Comparison of ENCODE assay signal across 8 mouse cellular contexts in genomic region chr8:46010746-46011680, GRCm38 (mm10). TPM values are rescaled to one million over a fixed set of nuclear protein-coding genes. Genes with fewer than 3 reads are reported as not detected.
DNase-seq lines count a peak whose midpoint lies in the region; ATAC-seq and TF ChIP-seq lines count a peak whose summit lies in the region.

No protein-coding gene starts in this region.

- no peak for TF ChIP-seq POLR2A in ES-Bruce4 (IDR thresholded peaks at IDR 0.05; ENCODE audit: insufficient read depth, low read length)
- TF ChIP-seq POLR2A in brain, embryonic 14.5 days (IDR thresholded peaks at IDR 0.05; ENCODE audit: borderline replicate concordance, extremely low read depth, insufficient read depth, insufficient read length, poor library complexity, severe bottlenecking) = no peak

- H3K9ac ChIP-seq in ES-Bruce4 (ENCODE audit: low read depth, poor library complexity, severe bottlenecking) = no peak overlapping the region
- H3K9ac ChIP-seq in forebrain, postnatal 0 days = no peak overlapping the region
- no peak overlapping the region for H3K9ac ChIP-seq in liver, embryonic 14.5 days (replicated peaks)
- no peak overlapping the region for H3K9ac ChIP-seq in neural tube, embryonic 15.5 days (replicated peaks)

- H3K4me3 ChIP-seq in ES-Bruce4 (ENCODE audit: low read depth, low read length) = no peak overlapping the region
- no peak overlapping the region for H3K4me3 ChIP-seq in forebrain, postnatal 0 days (ENCODE audit: low read depth, low read length)
- no peak overlapping the region for H3K4me3 ChIP-seq in liver, embryonic 14.5 days (ENCODE audit: insufficient read depth in 1 of 2, low read depth in 2 of 2, low read length in 2 of 2)
- no peak overlapping the region for H3K4me3 ChIP-seq in neural tube, embryonic 15.5 days (replicated peaks)

- H3K27ac ChIP-seq in ES-Bruce4 (ENCODE audit: insufficient read depth, low read length) = no peak overlapping the region
- peak overlapping the region; percentile 54; the same call in 1 of the 2 replicates for H3K27ac ChIP-seq in forebrain, postnatal 0 days (ENCODE audit: low read depth, low read length)
- no peak overlapping the region for H3K27ac ChIP-seq in liver, embryonic 14.5 days
- H3K27ac ChIP-seq in neural tube, embryonic 15.5 days (replicated peaks) = 0 out of 2 replicates have a peak overlapping the region, but pooled peaks have one; percentile 18

- H3K9me3 ChIP-seq in ES-Bruce4 (replicated peaks; ENCODE audit: control insufficient read depth, insufficient read depth, low read length, poor library complexity, severe bottlenecking) = no peaks in the 10 kb centered on the region
- no peaks in the 10 kb centered on the region for H3K9me3 ChIP-seq in forebrain, postnatal 0 days (ENCODE audit: low read length)
- no peaks in the 10 kb centered on the region for H3K9me3 ChIP-seq in liver, embryonic 14.5 days (ENCODE audit: control insufficient read depth, low read length)
- no peaks in the 10 kb centered on the region for H3K9me3 ChIP-seq in neural tube, embryonic 15.5 days (replicated peaks)

- no peak for TF ChIP-seq EP300 in ES-Bruce4 (IDR thresholded peaks at IDR 0.05; ENCODE audit: insufficient read depth, low read depth, low read length)
- no peak for TF ChIP-seq EP300 in liver, embryonic 14.5 days (IDR thresholded peaks at IDR 0.05; ENCODE audit: low read depth)

- 12% methylated on average over 17 of the region's 17 CpGs for WGBS in forebrain, postnatal 0 days
- WGBS in liver, embryonic 14.5 days (ENCODE audit: insufficient replicate concordance) = 30% methylated on average over 17 of the region's 17 CpGs
- 23% methylated on average over 17 of the region's 17 CpGs for WGBS in neural tube, embryonic 15.5 days

- H3K36me3 ChIP-seq in ES-Bruce4 (ENCODE audit: control insufficient read depth, insufficient read depth, low read length, poor library complexity, severe bottlenecking) = no peaks in the 10 kb centered on the region
- H3K36me3 ChIP-seq in forebrain, postnatal 0 days (ENCODE audit: insufficient read depth) = no peaks in the 10 kb centered on the region
- H3K36me3 ChIP-seq in liver, embryonic 14.5 days (replicated peaks; ENCODE audit: control insufficient read depth, insufficient read depth, low read depth) = no peaks in the 10 kb centered on the region
- H3K36me3 ChIP-seq in neural tube, embryonic 15.5 days = no peaks in the 10 kb centered on the region

- no peaks in the 10 kb centered on the region for H3K4me1 ChIP-seq in ES-Bruce4 (ENCODE audit: control insufficient read depth, insufficient read depth, low read length)
- H3K4me1 ChIP-seq in forebrain, postnatal 0 days (ENCODE audit: insufficient read depth) = 0 out of 2 replicates have a peak, but pooled peaks cover 5% of the 10 kb centered on the region
- H3K4me1 ChIP-seq in liver, embryonic 14.5 days (replicated peaks; ENCODE audit: control insufficient read depth in 2 of 2, insufficient read depth in 2 of 2, low read length in 1 of 2) = peaks cover 0 to 5% of the 10 kb centered on the region in 2 experiments; a peak in 1 of 4 replicates
- H3K4me1 ChIP-seq in neural tube, embryonic 15.5 days = peaks cover 11% of the 10 kb centered on the region

- ATAC-seq in forebrain, postnatal 0 days = peak; percentile 75
- 0 out of 2 replicates have a peak, but pooled peaks have one; percentile 26 for ATAC-seq in liver, embryonic 14.5 days (ENCODE audit: insufficient read depth)
- ATAC-seq in neural tube, embryonic 15.5 days (ENCODE audit: low FRiP score) = peak; percentile 45
- no peak for ATAC-seq in granulocyte monocyte progenitor cell, adult 5-6 weeks (replicated peaks; ENCODE audit: poor library complexity, severe bottlenecking)

- peak; percentile 66 for DNase-seq in brain, embryonic 14.5 days (ENCODE audit: low read depth)
- DNase-seq in forebrain, postnatal 0 days = peak; percentile 44
- DNase-seq in kidney, adult 11 months = peak; percentile 37
- no peak for DNase-seq in liver, embryonic 14.5 days (ENCODE audit: low read depth in 3 of 3, low spot score in 3 of 3)
- no peak for DNase-seq in gastrocnemius, postnatal 4 days (ENCODE audit: low spot score in 2 of 2)

- peak; percentile 45 for TF ChIP-seq CTCF in ES-Bruce4 (IDR thresholded peaks at IDR 0.05; ENCODE audit: low read depth, low read length)
- TF ChIP-seq CTCF in brain, embryonic 14.5 days (IDR thresholded peaks at IDR 0.05; ENCODE audit: borderline replicate concordance, extremely low read depth, insufficient read depth, insufficient read length) = peak; percentile 36; the same call in 1 of the 2 replicates
- peak; percentile 61 for TF ChIP-seq CTCF in forebrain, postnatal 0 days (IDR thresholded peaks at IDR 0.05; ENCODE audit: low read depth)
- peak; percentile 42 for TF ChIP-seq CTCF in liver, embryonic 14.5 days (IDR thresholded peaks at IDR 0.05; ENCODE audit: low read depth)

- peak overlapping the region; percentile 35; the same call in 1 of the 2 replicates for H3K4me2 ChIP-seq in forebrain, postnatal 0 days (ENCODE audit: low read depth)
- H3K4me2 ChIP-seq in liver, embryonic 14.5 days (ENCODE audit: low read depth) = peak overlapping the region; percentile 24
- peak overlapping the region; percentile 44 for H3K4me2 ChIP-seq in neural tube, embryonic 15.5 days

- H3K27me3 ChIP-seq in ES-Bruce4 (ENCODE audit: control insufficient read depth, insufficient read depth, low read length, poor library complexity, severe bottlenecking) = no peaks in the 10 kb centered on the region
- no peaks in the 10 kb centered on the region for H3K27me3 ChIP-seq in forebrain, postnatal 0 days (ENCODE audit: insufficient read depth, low read length)
- no peaks in the 10 kb centered on the region for H3K27me3 ChIP-seq in liver, embryonic 14.5 days (ENCODE audit: control insufficient read depth, insufficient read depth, low read length)
- H3K27me3 ChIP-seq in neural tube, embryonic 15.5 days (replicated peaks) = no peaks in the 10 kb centered on the region; the same call in 1 of the 2 replicates

RNA-seq across cellular contexts. Expression of gene Ankrd37, which starts 5.5 kb away (rescaled TPM):
- 6.5 and 8.3 TPM in 2 replicates for polyA plus RNA-seq in ES-Bruce4 (2011; ENCODE audit: insufficient read depth, insufficient read length, low read depth, missing spikeins)
- 18.3 and 19.8 TPM in 2 replicates for polyA plus RNA-seq in brain, embryonic 14.5 days (2012; rRNA removed)
- 8.3 and 10.5 TPM in 2 replicates for total RNA-seq in forebrain, postnatal 0 days (2014; rRNA removed)
- polyA plus RNA-seq in forebrain, postnatal 0 days (2015; fragmentation: Nextera tagmentation; extraction: Ambion mirVana) = 12.9 and 14.5 TPM in 2 replicates
- 1.5 and 2.0 TPM in 2 replicates for polyA plus RNA-seq in liver, embryonic 14.5 days (2012; rRNA removed)
- 3.1 and 3.2 TPM in 2 replicates for polyA plus RNA-seq in liver, embryonic 14.5 days (2014; fragmentation: Nextera tagmentation; extraction: Ambion mirVana)
- 39.8 and 50.5 TPM in 2 replicates for polyA plus RNA-seq in neural tube, embryonic 15.5 days (2015; fragmentation: Nextera tagmentation; extraction: Ambion mirVana)
- total RNA-seq in granulocyte monocyte progenitor cell, adult 5-6 weeks (2014; fragmentation: Nextera tagmentation) = not detected in 2 replicates
- total RNA-seq in granulocyte monocyte progenitor cell, adult 5-6 weeks (2017) = not detected in 2 replicates
- 1 to 10 TPM; 2.8 to 4.9 TPM for total RNA-seq in gastrocnemius, postnatal 4 days (2021)

RNA-seq across cellular contexts. Expression of gene Lrp2bp, which starts 11.9 kb away (rescaled TPM):
- 0.39 TPM in 1 of 2 replicates, not detected in the other for polyA plus RNA-seq in ES-Bruce4 (2011; ENCODE audit: insufficient read depth, insufficient read length, low read depth, missing spikeins)
- 0.16 and 0.29 TPM in 2 replicates for polyA plus RNA-seq in brain, embryonic 14.5 days (2012; rRNA removed)
- total RNA-seq in forebrain, postnatal 0 days (2014; rRNA removed) = 0.29 and 0.31 TPM in 2 replicates
- 0.22 and 0.25 TPM in 2 replicates for polyA plus RNA-seq in forebrain, postnatal 0 days (2015; fragmentation: Nextera tagmentation; extraction: Ambion mirVana)
- polyA plus RNA-seq in liver, embryonic 14.5 days (2012; rRNA removed) = 0.02 TPM in 1 of 2 replicates, not detected in the other
- 0.08 and 0.17 TPM in 2 replicates for polyA plus RNA-seq in liver, embryonic 14.5 days (2014; fragmentation: Nextera tagmentation; extraction: Ambion mirVana)
- 0.52 and 0.79 TPM in 2 replicates for polyA plus RNA-seq in neural tube, embryonic 15.5 days (2015; fragmentation: Nextera tagmentation; extraction: Ambion mirVana)
- total RNA-seq in granulocyte monocyte progenitor cell, adult 5-6 weeks (2014; fragmentation: Nextera tagmentation) = not detected in 2 replicates
- not detected in 2 replicates for total RNA-seq in granulocyte monocyte progenitor cell, adult 5-6 weeks (2017)
- total RNA-seq in gastrocnemius, postnatal 4 days (2021) = 1 to 10 TPM in 1 of 2 experiments, under 1 TPM in 1; 0.83 to 1.3 TPM

RNA-seq across cellular contexts. Expression of gene Ufsp2, which starts 35.7 kb away (rescaled TPM):
- polyA plus RNA-seq in ES-Bruce4 (2011; ENCODE audit: insufficient read depth, insufficient read length, low read depth, missing spikeins) = 49.2 and 62.4 TPM in 2 replicates
- polyA plus RNA-seq in brain, embryonic 14.5 days (2012; rRNA removed) = 36.9 and 38.3 TPM in 2 replicates
- total RNA-seq in forebrain, postnatal 0 days (2014; rRNA removed) = 30.0 and 39.5 TPM in 2 replicates
- 47.2 and 48.5 TPM in 2 replicates for polyA plus RNA-seq in forebrain, postnatal 0 days (2015; fragmentation: Nextera tagmentation; extraction: Ambion mirVana)
- polyA plus RNA-seq in liver, embryonic 14.5 days (2012; rRNA removed) = 13.7 and 20.1 TPM in 2 replicates
- polyA plus RNA-seq in liver, embryonic 14.5 days (2014; fragmentation: Nextera tagmentation; extraction: Ambion mirVana) = 32.4 and 36.0 TPM in 2 replicates
- polyA plus RNA-seq in neural tube, embryonic 15.5 days (2015; fragmentation: Nextera tagmentation; extraction: Ambion mirVana) = 74.5 and 76.8 TPM in 2 replicates
- 69.1 and 91.9 TPM in 2 replicates for total RNA-seq in granulocyte monocyte progenitor cell, adult 5-6 weeks (2014; fragmentation: Nextera tagmentation)
- total RNA-seq in granulocyte monocyte progenitor cell, adult 5-6 weeks (2017) = 155 and 222 TPM in 2 replicates
- total RNA-seq in gastrocnemius, postnatal 4 days (2021) = 10 to 100 TPM; 38.0 to 41.6 TPM

RNA-seq across cellular contexts. Expression of gene 1700029J07Rik, which starts 36.0 kb away (rescaled TPM):
- 3.6 and 4.8 TPM in 2 replicates for polyA plus RNA-seq in ES-Bruce4 (2011; ENCODE audit: insufficient read depth, insufficient read length, low read depth, missing spikeins)
- polyA plus RNA-seq in brain, embryonic 14.5 days (2012; rRNA removed) = 3.9 and 4.3 TPM in 2 replicates
- 2.8 and 3.2 TPM in 2 replicates for total RNA-seq in forebrain, postnatal 0 days (2014; rRNA removed)
- 3.0 and 4.2 TPM in 2 replicates for polyA plus RNA-seq in forebrain, postnatal 0 days (2015; fragmentation: Nextera tagmentation; extraction: Ambion mirVana)
- polyA plus RNA-seq in liver, embryonic 14.5 days (2012; rRNA removed) = 0.37 and 0.65 TPM in 2 replicates
- 0.18 and 0.53 TPM in 2 replicates for polyA plus RNA-seq in liver, embryonic 14.5 days (2014; fragmentation: Nextera tagmentation; extraction: Ambion mirVana)
- 5.5 and 7.1 TPM in 2 replicates for polyA plus RNA-seq in neural tube, embryonic 15.5 days (2015; fragmentation: Nextera tagmentation; extraction: Ambion mirVana)
- total RNA-seq in granulocyte monocyte progenitor cell, adult 5-6 weeks (2014; fragmentation: Nextera tagmentation) = 2.9 TPM in 1 of 2 replicates, not detected in the other
- 0.41 and 0.86 TPM in 2 replicates for total RNA-seq in granulocyte monocyte progenitor cell, adult 5-6 weeks (2017)
- total RNA-seq in gastrocnemius, postnatal 4 days (2021) = 1 to 10 TPM; 1.7 to 2.0 TPM

Comparison
In these comparisons a context has a peak if more than half of its experiments do, and no peak if none do; other contexts are left out.
1. H3K27ac ChIP-seq: peak in forebrain, postnatal 0 days (single experiment) and neural tube, embryonic 15.5 days (single experiment); none in ES-Bruce4 (single experiment) and liver, embryonic 14.5 days (single experiment).
2. DNase-seq: peak in brain, embryonic 14.5 days (single experiment), forebrain, postnatal 0 days (single experiment) and kidney, adult 11 months (single experiment); none in liver, embryonic 14.5 days (0 of 3) and gastrocnemius, postnatal 4 days (0 of 2).
3. Peak in every context shown above with its lines, with median percentiles within 50 percentile points of each other: CTCF ChIP-seq and H3K4me2 ChIP-seq.